Mouse (Mus musculus) forebrain, embryonic 14.5 days (tissue): ENCODE measurements at regions not wholly inside any gene's neighbourhood (a gene's known extent, or its start where the extent isn't known, plus 50 kb on each side); places are given as distances from the start of the nearest gene placed in this dataset.
"Not testable (repeated sequence)": the region's sequence is repeated elsewhere in the genome, so short reads cannot be mapped to it uniquely, and the experiment has no call there.

Source experiments
- ATAC-seq: fragments of 200-750 bp; cut with Nextera tagmentation; 2 replicates; pipeline ENCODE4 v1.8.0; 2017; ENCODE audit warnings: mild to moderate bottlenecking, moderate library complexity
- DNase-seq: peaks from one replicate; pipeline ENCODE4 v3.0.0-alpha.2; 2015; ENCODE audit warnings: low spot score
- H3K27ac ChIP-seq: fragments of 300-500 bp; sonication (generic); 2 replicates; pipeline ENCODE4 v1.5.1; 2014; ENCODE audit warnings: low read depth, mild to moderate bottlenecking, control low read depth, low read length, moderate library complexity
- H3K27me3 ChIP-seq: fragments of 300-500 bp; sonication (generic); replicated peaks from 2 replicates; pipeline ENCODE4 v1.6.1; 2014; ENCODE audit warnings: low read length, control low read depth, mixed read lengths; ENCODE audit not compliant: control insufficient read depth, insufficient read depth
- H3K36me3 ChIP-seq: fragments of 300-500 bp; sonication (generic); 2 replicates; pipeline ENCODE4 v1.6.1; 2014; ENCODE audit warnings: low read length, control low read depth; ENCODE audit not compliant: control insufficient read depth, insufficient read depth
- H3K4me1 ChIP-seq: fragments of 300-500 bp; sonication (generic); 2 replicates; pipeline ENCODE4 v1.6.1; 2014; ENCODE audit warnings: antibody characterized with exemption, low read length, control low read depth; ENCODE audit not compliant: control insufficient read depth, insufficient read depth
- H3K4me2 ChIP-seq: fragments of 300-500 bp; sonication (generic); 2 replicates; pipeline ENCODE4 v1.6.1; 2014; ENCODE audit warnings: mild to moderate bottlenecking, control low read depth, low read length
- H3K4me3 ChIP-seq: fragments of 300-500 bp; sonication (generic); 2 replicates; pipeline ENCODE4 v1.5.1; 2014; ENCODE audit warnings: low read depth, low read length, control low read depth
- H3K9ac ChIP-seq: fragments of 300-500 bp; sonication (generic); 2 replicates; pipeline ENCODE4 v1.6.1; 2014; ENCODE audit warnings: mild to moderate bottlenecking, low read length, control low read depth, moderate library complexity
- H3K9me3 ChIP-seq: fragments of 300-500 bp; sonication (generic); replicated peaks from 2 replicates; pipeline ENCODE4 v1.6.1; 2016; ENCODE audit warnings: low read length, control low read depth, mixed read lengths; ENCODE audit not compliant: control insufficient read depth
- WGBS: fragments of 180-500 bp; shearing (Covaris S2); extraction: QIAGEN DNeasy Blood & Tissue Kit; methylation state at CpG from one replicate; pipeline ENCODE4 v1.1.7; 2014; 5-methylcytosine and 5-hydroxymethylcytosine counted together

DNA sequence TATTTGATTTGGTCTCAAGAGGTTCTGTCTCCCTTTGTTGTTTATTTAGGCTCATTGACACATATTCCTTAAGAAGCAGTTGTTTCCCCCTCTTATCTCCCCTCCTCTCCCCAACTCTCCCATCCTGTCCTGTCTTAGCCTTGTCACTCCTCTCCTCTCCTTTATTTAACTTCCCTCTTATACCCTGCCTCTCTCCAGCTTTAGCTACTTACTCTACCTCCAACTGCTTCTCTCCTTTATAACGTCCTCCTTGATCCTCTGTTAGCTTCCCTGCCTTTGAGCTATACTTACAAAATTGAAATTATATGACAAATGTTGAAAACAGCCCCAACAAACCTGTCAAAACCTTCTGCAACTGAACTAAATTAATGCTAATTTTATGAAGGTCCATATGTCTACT, 841.7 kb upstream of the G6pd2 start:
- H3K36me3 ChIP-seq = no peaks in the 10 kb centered on the region
- no peaks in the 10 kb centered on the region for H3K9me3 ChIP-seq
- H3K27ac ChIP-seq = 0 out of 2 replicates have a peak overlapping the region, but pooled peaks have one; percentile 27
- ATAC-seq (peak; percentile 75; the same call in 1 of the 2 replicates), DNase-seq (peak; percentile 27)
- H3K4me2 ChIP-seq = no peak overlapping the region
- no peaks in the 10 kb centered on the region for H3K4me1 ChIP-seq
- 21% methylated on average over 1 of the region's 1 CpGs for WGBS
- no peak overlapping the region for H3K4me3 ChIP-seq
- H3K9ac ChIP-seq = no peak overlapping the region
- H3K27me3 ChIP-seq = no peaks in the 10 kb centered on the region

DNA sequence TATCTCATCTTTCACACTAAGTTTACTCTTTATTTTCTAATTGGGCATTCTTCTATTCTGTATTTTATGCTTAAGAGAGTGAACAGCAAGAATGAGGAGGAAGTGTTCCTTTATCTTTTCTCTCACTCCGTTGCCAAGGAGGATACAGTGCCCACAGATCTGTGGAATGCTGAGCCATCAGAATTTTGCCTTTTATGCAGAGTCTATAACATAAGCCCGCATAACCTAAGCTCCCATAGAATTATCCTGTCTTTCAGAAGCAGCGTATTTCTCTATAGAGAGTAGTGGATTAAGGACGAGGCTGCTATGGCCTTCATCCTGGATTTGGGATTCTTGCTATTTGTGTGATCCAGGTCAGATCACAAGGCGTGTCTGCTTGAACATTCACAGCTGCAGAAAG, 839.1 kb upstream of the G6pd2 start:
- Histone ChIP-seq H3K36me3 (no peaks in the 10 kb centered on the region), H3K27me3 (no peaks in the 10 kb centered on the region), H3K27ac (no peak overlapping the region), H3K4me3 (no peak overlapping the region), H3K4me2 (no peak overlapping the region), H3K9ac (no peak overlapping the region), H3K9me3 (no peaks in the 10 kb centered on the region), H3K4me1 (no peaks in the 10 kb centered on the region)
- ATAC-seq (no peak), DNase-seq (no peak)
- WGBS = 57% methylated on average over 5 of the region's 5 CpGs

DNA sequence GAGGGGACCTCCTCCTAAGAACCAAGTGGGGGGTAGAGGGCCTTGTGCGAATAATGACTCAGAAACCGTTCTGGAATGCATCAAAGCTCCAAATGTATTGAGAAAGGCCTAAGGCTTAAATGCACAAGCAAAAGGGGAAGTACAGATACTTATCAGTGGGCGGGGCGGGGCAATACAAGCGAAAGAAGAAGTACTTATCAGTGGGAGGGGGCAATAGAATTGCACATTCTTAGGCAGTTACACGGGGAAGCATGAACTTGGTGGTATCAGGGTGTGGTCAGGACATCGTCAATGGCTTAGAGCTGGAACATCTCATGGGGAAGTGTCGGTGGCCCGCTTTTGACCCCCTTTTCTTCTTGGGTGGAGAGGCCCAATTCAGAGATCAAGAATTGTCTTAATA, 829.9 kb upstream of the G6pd2 start:
- H3K4me3 ChIP-seq = no peak overlapping the region
- H3K4me2 ChIP-seq = no peak overlapping the region
- no peaks in the 10 kb centered on the region for H3K36me3 ChIP-seq
- no peak for DNase-seq
- 87% methylated on average over 9 of the region's 9 CpGs for WGBS
- no peak overlapping the region for H3K9ac ChIP-seq
- no peaks in the 10 kb centered on the region for H3K27me3 ChIP-seq
- no peaks in the 10 kb centered on the region for H3K4me1 ChIP-seq
- ATAC-seq = no peak
- H3K9me3 ChIP-seq = no peaks in the 10 kb centered on the region
- no peak overlapping the region for H3K27ac ChIP-seq

DNA sequence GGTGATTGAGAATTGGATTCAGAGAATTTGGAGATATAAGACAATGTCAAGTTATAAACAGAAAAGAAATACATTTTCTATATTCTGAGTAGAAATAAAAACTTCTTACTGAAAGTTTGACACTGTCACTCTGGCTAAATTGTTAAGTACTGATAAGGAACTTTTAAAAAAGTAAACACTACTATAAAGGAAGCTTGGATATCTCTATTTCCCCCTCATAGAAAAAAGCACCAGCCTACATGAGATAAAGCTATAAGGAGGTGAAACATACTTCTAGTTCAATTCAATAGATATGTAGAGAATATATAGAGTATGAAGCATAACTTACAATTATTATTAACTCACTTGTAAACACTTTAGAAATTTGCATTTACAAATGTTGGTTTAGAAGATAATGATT, 820.3 kb upstream of the G6pd2 start:
- Histone ChIP-seq H3K27me3 (no peaks in the 10 kb centered on the region), H3K9ac (no peak overlapping the region), H3K4me2 (no peak overlapping the region), H3K36me3 (no peaks in the 10 kb centered on the region), H3K4me3 (no peak overlapping the region), H3K9me3 (no peaks in the 10 kb centered on the region), H3K4me1 (no peaks in the 10 kb centered on the region), H3K27ac (no peak overlapping the region)
- DNase-seq = no peak
- ATAC-seq = no peak

DNA sequence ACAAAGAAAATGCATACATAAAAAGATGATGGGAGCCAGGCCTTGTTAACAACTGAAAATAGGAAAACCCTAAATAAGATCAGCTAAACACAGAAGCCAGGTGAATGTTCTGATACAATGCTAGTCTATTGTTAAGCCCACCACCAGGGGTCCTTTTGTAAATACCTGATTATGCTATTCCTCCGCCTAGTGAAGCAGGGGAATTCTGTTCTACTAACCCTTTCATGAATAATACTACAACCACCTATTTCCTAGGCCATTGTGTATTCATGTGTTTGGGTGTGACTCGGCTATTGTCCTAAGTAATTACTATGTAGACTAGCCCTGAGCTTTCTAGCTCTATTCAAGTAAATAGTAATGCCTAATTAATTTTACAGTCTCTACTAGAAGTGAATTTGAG, 819.3 kb upstream of the G6pd2 start:
- not testable (repeated sequence) for H3K27me3 ChIP-seq

DNA sequence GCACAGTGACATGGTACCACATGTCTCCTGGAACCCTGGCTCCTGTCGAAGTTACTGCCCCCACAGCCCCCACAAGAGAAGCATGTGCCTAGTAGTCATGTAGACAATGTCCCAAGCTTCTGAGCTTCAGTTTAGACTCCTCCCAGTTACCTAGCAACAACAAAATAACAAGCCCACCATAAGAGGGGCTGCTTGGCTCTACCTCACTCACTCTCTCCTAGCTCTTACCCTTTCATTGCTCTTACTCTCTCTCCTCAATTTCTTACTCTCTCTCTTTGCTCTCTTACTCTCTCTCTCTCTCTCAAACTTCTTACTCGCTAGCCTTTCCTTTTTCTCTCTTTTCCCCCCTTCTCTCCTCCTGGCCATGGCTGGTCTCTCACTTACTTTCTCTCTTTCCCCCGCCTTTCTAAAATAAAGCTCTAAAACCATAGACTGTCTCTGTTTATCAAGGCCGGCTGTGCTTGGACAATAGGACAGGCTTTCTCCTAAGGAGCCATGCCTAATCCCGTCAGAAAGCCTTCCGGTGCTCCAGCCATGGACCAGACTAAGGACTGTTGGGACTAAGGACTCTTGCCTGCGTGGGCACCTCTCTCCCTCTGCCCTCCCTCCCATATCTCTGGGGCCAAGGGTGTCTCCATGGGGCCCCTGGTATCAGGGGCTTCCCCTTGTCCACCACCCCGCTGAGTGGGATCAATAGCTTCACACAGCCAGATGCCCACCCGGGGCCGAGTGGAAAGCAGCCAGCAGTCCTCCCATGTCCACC, 813.7 kb upstream of the G6pd2 start:
- WGBS = 37% methylated on average over 10 of the region's 10 CpGs
- H3K36me3 ChIP-seq = no peaks in the 10 kb centered on the region
- H3K4me3 ChIP-seq = no peak overlapping the region
- no peak for ATAC-seq
- H3K27me3 ChIP-seq = no peaks in the 10 kb centered on the region
- no peak overlapping the region for H3K27ac ChIP-seq
- H3K9me3 ChIP-seq = no peaks in the 10 kb centered on the region
- H3K4me2 ChIP-seq = no peak overlapping the region
- H3K9ac ChIP-seq = no peak overlapping the region
- no peak for DNase-seq
- H3K4me1 ChIP-seq = no peaks in the 10 kb centered on the region

More for the DNA sequence above, 819.3 kb upstream of the G6pd2 start:
- not testable (repeated sequence) for H3K36me3 ChIP-seq, ATAC-seq, H3K9me3 ChIP-seq, H3K4me1 ChIP-seq, H3K9ac ChIP-seq, H3K4me2 ChIP-seq, H3K27ac ChIP-seq, H3K4me3 ChIP-seq, DNase-seq
- WGBS = 56% methylated on average over 2 of the region's 2 CpGs

DNA sequence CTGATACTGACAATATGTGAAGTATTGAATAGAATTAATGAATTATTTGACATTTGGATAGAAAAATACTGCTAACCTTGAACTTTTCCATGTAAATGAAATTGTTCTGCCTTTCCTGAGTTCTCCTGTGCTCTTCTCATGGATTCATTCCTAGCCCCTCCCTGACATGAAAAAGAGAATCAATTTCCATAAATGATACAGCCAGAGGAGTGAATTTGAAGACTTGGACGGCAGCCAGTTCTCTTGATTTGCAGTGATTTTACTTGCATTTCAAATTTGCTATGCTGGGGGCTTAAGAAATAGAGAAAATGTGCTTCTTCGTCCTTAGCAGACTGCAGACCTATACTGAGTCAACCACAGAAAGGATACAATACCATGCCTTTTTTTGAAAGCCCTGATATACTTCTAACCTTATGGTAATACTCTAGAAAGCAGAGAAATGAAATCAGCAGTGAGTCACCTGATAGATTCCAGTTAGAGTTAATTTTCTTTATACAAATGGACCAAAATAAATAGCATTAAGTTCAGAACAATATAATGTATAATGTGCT, 773.0 kb upstream of the G6pd2 start:
- peak; percentile 57; the same call in 1 of the 2 replicates for ATAC-seq
- WGBS = 63% methylated on average over 2 of the region's 2 CpGs
- no peaks in the 10 kb centered on the region for H3K36me3 ChIP-seq

More for the DNA sequence above, 773.0 kb upstream of the G6pd2 start:
- Histone ChIP-seq H3K4me3 (no peak overlapping the region), H3K27me3 (no peaks in the 10 kb centered on the region), H3K4me2 (no peak overlapping the region), H3K4me1 (no peaks in the 10 kb centered on the region), H3K9me3 (no peaks in the 10 kb centered on the region), H3K27ac (no peak overlapping the region), H3K9ac (no peak overlapping the region)
- DNase-seq = peak; percentile 78
